Mouse (Mus musculus) embryonic facial prominence, embryonic 11.5 days (tissue): Measurements from ENCODE around the gene Lmbrd1. TPM values are rescaled to one million over a fixed set of nuclear protein-coding genes. Genes with fewer than 3 reads are reported as not detected.

ENCODE experiments used
- ATAC-seq: fragments of 200-750 bp; cut with Nextera tagmentation; replicated peaks from 2 replicates; pipeline ENCODE4 v1.8.0; 2017; ENCODE audit warnings: low read depth; ENCODE audit not compliant: insufficient number of reproducible peaks, low FRiP score, low TSS enrichment
- DNase-seq: peaks from one replicate; pipeline ENCODE4 v3.0.0-alpha.2; 2015; ENCODE audit warnings: low spot score
- H3K27ac ChIP-seq: fragments of 300-500 bp; sonication (generic); replicated peaks from 2 replicates; pipeline ENCODE4 v1.5.1; 2014; ENCODE audit warnings: mild to moderate bottlenecking, low read depth, low read length, control low read depth
- H3K27me3 ChIP-seq: fragments of 300-500 bp; sonication (generic); 2 replicates; pipeline ENCODE4 v1.6.1; 2014; ENCODE audit warnings: mild to moderate bottlenecking, low read length, moderate library complexity, mixed read lengths; ENCODE audit not compliant: control insufficient read depth, insufficient read depth
- H3K36me3 ChIP-seq: fragments of 300-500 bp; sonication (generic); replicated peaks from 2 replicates; pipeline ENCODE4 v1.6.1; 2014; ENCODE audit warnings: low read depth, mild to moderate bottlenecking, low read length, moderate library complexity, mixed read lengths; ENCODE audit not compliant: control insufficient read depth, insufficient read depth
- H3K4me1 ChIP-seq: fragments of 300-500 bp; sonication (generic); 2 replicates; pipeline ENCODE4 v1.6.1; 2014; ENCODE audit warnings: low read length, mixed read lengths; ENCODE audit not compliant: control insufficient read depth, insufficient read depth
- H3K4me2 ChIP-seq: fragments of 300-500 bp; sonication (generic); 2 replicates; pipeline ENCODE4 v1.6.1; 2014; ENCODE audit warnings: low read depth, mild to moderate bottlenecking, control low read depth, low read length, moderate library complexity
- H3K4me3 ChIP-seq: fragments of 300-500 bp; sonication (generic); 2 replicates; pipeline ENCODE4 v1.5.1; 2014; ENCODE audit warnings: low read depth, low read length, control low read depth
- H3K9ac ChIP-seq: fragments of 300-500 bp; sonication (generic); replicated peaks from 2 replicates; pipeline ENCODE4 v1.6.1; 2014; ENCODE audit warnings: mild to moderate bottlenecking, control low read depth, low read length
- H3K9me3 ChIP-seq: fragments of 300-500 bp; sonication (generic); replicated peaks from 2 replicates; pipeline ENCODE4 v1.6.1; 2016; ENCODE audit warnings: mild to moderate bottlenecking, low read length, inconsistent platforms, mixed read lengths; ENCODE audit not compliant: control insufficient read depth
- WGBS: fragments of 180-500 bp; shearing (Covaris S2); extraction: QIAGEN DNeasy Blood & Tissue Kit; methylation state at CpG from one replicate; pipeline ENCODE4 v1.1.7; 2014; 5-methylcytosine and 5-hydroxymethylcytosine counted together
- polyA plus RNA-seq: library from polyadenylated mRNA; unstranded; fragments of >200 nt; fragmentation: Nextera tagmentation; extraction: Ambion mirVana; gene quantifications from 2 replicates; pipeline ENCODE4 v1.2.1, GENCODE M21; 2014

Gene Lmbrd1
- polyA plus RNA-seq, 1 experiment from 2014 or later, result 27.3 TPM

DNA sequence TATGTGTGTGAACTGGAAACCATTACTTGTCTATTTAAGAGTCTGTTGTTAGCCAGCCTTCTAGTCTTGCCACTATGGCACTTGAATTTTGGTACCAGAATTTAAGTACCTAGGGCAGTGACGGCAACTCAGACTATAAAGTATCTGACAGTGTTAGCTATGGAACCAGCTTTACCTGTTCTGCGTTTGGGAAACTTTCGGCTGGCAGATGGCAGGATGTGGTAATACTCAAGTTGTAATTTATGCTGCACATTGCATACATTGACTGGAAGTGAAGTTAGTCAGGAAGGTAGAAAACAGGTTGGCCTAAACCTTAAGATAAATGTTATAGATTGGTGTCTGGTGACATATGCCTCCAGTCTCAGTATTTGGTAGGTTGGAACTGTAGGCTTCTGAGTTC is 53.9 kb downstream of the Lmbrd1 start:
- no peaks in the 10 kb centered on the region for H3K27me3 ChIP-seq
- no peak for DNase-seq
- no peaks in the 10 kb centered on the region for H3K9me3 ChIP-seq
- H3K36me3 ChIP-seq, result no peaks in the 10 kb centered on the region
- no peak overlapping the region for H3K27ac ChIP-seq
- no peak overlapping the region for H3K4me3 ChIP-seq
- no peak overlapping the region for H3K4me2 ChIP-seq
- no peak for ATAC-seq
- WGBS, result 91% methylated on average over 3 of the region's 3 CpGs
- no peak overlapping the region for H3K9ac ChIP-seq
- H3K4me1 ChIP-seq, result no peaks in the 10 kb centered on the region

DNA sequence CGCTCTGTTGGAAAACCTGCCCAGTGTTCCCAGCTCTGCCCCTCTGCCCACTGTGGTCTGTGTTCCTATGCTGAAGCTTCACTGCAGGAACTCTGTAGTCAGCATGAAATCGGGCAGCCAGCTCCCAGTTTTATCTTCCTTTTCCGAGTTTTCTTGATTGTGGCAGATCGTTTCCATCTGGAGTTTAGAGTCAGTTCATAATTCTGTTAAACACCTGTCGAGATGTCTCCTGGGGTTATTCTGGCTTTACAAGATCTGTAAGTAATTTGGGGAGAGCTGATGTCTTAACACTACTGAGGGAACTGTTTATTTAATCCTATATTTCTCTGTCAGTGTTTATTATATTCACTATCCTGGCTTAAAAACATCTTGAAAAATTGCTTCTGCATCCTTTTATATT is 56.4 kb downstream of the Lmbrd1 start:
- Histone ChIP-seq H3K36me3 (no peaks in the 10 kb centered on the region), H3K9ac (no peak overlapping the region), H3K27me3 (no peaks in the 10 kb centered on the region), H3K4me2 (no peak overlapping the region), H3K4me1 (no peaks in the 10 kb centered on the region), H3K27ac (no peak overlapping the region), H3K9me3 (no peaks in the 10 kb centered on the region), H3K4me3 (no peak overlapping the region)
- peak; percentile 71 for DNase-seq
- WGBS, result 41% methylated on average over 5 of the region's 5 CpGs
- no peak; the same call in 1 of the 2 replicates for ATAC-seq

DNA sequence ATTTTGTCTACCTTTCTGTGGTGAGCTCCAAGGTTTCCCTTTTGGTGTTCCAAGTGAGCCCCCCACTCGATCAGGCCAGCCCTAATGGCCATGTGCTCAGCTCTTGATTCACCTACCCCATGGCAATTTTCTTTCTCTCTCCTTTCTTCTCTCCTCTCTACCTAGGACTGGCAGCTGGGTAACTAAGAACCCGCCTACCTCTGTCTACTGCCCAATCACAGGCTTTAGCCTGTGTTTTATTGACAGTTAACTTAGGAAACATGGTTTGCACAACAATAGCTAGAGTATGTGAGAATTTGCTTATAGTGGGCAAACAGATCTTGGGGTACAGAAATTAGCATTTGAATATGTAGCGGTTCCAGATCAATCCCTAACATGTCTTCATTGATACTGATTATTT is 62.5 kb downstream of the Lmbrd1 start:
- ATAC-seq, result no peak
- no peaks in the 10 kb centered on the region for H3K27me3 ChIP-seq
- WGBS, result 77% methylated on average over 3 of the region's 3 CpGs

DNA sequence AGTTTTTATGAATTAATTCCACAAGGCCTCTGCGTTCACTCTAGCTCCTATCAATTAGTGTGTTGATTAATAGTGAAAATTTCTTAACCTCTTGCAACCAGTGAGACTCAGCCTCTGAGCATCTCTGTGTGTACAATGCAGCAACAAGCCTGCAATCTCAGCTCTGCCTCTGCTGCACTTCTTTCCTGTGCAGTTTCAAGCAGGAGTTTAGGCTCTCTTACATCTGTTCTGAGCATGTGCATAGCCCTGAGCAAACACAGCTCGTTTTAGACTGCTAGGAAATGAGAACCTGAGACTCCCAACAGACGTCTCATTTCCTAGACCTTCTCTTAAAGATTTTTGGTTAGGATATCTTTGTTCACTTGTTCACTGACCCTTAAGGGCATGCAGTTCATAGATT is 63.1 kb downstream of the Lmbrd1 start:
- Histone ChIP-seq H3K9me3 (no peaks in the 10 kb centered on the region), H3K36me3 (no peaks in the 10 kb centered on the region), H3K4me3 (no peak overlapping the region), H3K27me3 (no peaks in the 10 kb centered on the region), H3K4me1 (no peaks in the 10 kb centered on the region), H3K4me2 (no peak overlapping the region), H3K9ac (no peak overlapping the region), H3K27ac (no peak overlapping the region)
- 14% methylated on average over 3 of the region's 3 CpGs for WGBS
- DNase-seq (peak; percentile 40), ATAC-seq (0 out of 2 replicates have a peak, but pooled peaks have one; percentile 59)

More for the DNA sequence above, 62.5 kb downstream of the Lmbrd1 start:
- DNase-seq, result no peak
- no peak overlapping the region for H3K27ac ChIP-seq
- no peak overlapping the region for H3K9ac ChIP-seq
- no peak overlapping the region for H3K4me3 ChIP-seq
- H3K36me3 ChIP-seq, result no peaks in the 10 kb centered on the region
- H3K4me2 ChIP-seq, result no peak overlapping the region
- no peaks in the 10 kb centered on the region for H3K9me3 ChIP-seq
- no peaks in the 10 kb centered on the region for H3K4me1 ChIP-seq

DNA sequence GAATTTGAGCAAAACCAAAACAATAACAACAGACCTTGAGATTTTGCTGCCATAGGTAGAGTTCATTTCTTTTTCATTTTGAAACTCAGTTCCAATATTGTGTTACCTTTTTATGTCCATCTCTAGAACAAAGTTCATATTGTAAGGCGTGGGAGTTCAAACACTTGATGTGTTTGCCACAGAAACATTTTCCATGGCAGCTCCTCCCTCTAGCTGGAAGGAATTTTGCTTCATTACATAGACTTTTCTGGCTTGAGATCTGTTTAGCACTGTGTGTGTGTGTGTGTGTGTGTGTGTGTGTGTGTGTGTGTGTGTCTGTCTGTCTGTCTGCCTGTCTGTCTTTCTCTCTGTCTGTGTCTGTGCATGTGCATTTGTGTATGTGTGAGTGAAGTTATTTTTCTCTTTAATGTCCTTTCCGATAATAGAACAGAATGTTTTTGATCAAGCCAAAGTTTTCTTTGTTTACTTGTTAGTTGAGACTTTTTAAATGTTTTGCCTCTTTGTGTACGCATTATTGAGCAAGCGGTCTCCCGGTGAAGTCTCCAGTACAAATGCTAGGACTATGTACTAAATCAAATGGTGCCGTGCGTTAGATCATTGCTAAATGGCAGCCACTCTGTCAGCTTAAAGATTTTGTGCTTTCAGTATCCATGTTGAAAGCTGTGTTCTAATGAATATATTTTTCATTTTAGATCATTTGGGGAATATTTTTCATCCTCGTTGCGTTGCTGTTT is 64.9 kb downstream of the Lmbrd1 start:
- Histone ChIP-seq H3K27me3 (no peaks in the 10 kb centered on the region), H3K4me2 (no peak overlapping the region), H3K36me3 (no peaks in the 10 kb centered on the region), H3K9me3 (no peaks in the 10 kb centered on the region), H3K9ac (no peak overlapping the region), H3K4me1 (no peaks in the 10 kb centered on the region), H3K27ac (no peak overlapping the region), H3K4me3 (no peak overlapping the region)
- ATAC-seq, result no peak
- 94% methylated on average over 9 of the region's 9 CpGs for WGBS
- DNase-seq, result no peak

DNA sequence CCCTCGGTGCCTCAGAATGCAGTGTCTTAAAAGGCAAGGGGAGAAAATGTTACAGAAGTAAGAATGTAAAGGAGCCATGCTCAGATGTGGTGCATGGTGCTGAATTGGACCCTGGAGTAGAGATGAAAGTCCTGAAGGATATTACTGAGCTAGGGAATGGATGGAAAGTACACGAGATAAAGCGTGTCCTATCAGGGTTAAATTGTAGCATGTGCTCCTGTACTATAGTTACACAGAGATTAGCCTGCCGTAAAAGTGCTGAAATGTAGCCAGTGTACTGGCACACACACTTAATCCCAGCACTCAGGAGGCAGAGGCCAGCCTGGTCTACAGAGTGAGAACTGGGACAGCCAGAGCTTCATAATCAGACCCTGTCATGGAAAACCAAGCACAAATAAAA is 74.3 kb downstream of the Lmbrd1 start:
- Histone ChIP-seq H3K27me3 (no peaks in the 10 kb centered on the region), H3K4me1 (no peaks in the 10 kb centered on the region), H3K27ac (no peak overlapping the region), H3K4me3 (no peak overlapping the region), H3K9ac (no peak overlapping the region), H3K4me2 (no peak overlapping the region), H3K36me3 (no peaks in the 10 kb centered on the region), H3K9me3 (no peaks in the 10 kb centered on the region)
- WGBS, result 92% methylated on average over 4 of the region's 4 CpGs
- no peak for DNase-seq
- no peak for ATAC-seq

DNA sequence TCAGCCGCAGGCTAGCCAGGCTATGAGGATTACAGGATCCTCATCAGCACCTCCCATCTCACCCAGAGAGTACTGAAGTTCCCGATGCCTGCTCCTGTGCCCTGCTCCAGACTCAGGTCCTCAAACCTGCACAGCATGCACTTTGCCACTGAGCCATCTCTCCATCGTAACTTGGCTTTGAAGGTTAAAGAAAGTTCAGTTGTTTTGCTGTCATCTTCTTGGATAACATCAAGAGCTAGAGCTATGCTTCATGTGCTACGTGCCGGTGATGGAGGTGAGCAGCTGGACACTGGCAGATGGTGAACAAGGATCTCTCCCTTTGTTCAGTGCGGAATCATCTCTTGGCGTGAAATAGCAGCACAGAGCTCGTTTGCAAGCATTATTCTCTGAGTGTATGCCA is 80.1 kb downstream of the Lmbrd1 start:
- Histone ChIP-seq H3K4me3 (no peak overlapping the region), H3K9me3 (no peaks in the 10 kb centered on the region), H3K9ac (no peak overlapping the region), H3K4me1 (no peaks in the 10 kb centered on the region), H3K4me2 (no peak overlapping the region), H3K27me3 (no peaks in the 10 kb centered on the region), H3K27ac (no peak overlapping the region), H3K36me3 (no peaks in the 10 kb centered on the region)
- ATAC-seq (0 out of 2 replicates have a peak, but pooled peaks have one; percentile 48), DNase-seq (no peak)
- 80% methylated on average over 8 of the region's 8 CpGs for WGBS

DNA sequence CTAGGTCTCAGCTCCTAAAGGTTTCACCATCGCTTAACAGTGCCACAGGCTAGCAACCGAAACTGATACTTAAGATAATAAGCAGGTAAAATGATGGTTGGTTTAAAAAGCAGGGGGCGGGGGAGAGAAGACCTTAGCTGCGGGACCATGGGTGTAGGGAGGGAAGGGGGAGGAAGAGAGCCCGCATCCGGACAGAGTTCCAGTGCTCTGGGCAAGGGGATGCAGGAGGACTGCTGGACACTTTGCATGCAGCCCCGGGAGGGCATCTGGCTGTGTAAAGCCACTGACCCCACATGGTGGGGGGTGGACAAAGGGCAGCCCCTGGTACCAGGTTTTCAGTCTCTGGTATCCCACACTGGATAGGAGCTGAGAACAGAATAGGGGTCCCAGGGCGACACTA is 88.0 kb downstream of the Lmbrd1 start:
- Histone ChIP-seq H3K4me1 (no peaks in the 10 kb centered on the region), H3K9me3 (no peaks in the 10 kb centered on the region), H3K9ac (no peak overlapping the region), H3K4me2 (no peak overlapping the region), H3K36me3 (no peaks in the 10 kb centered on the region), H3K27me3 (no peaks in the 10 kb centered on the region), H3K4me3 (no peak overlapping the region), H3K27ac (no peak overlapping the region)
- WGBS, result 74% methylated on average over 8 of the region's 8 CpGs
- no peak for DNase-seq
- no peak for ATAC-seq
